Mouse (Mus musculus): ENCODE measurements at regions not wholly inside any gene's neighbourhood (a gene's known extent, or its start where the extent isn't known, plus 50 kb on each side); places are given as distances from the start of the nearest gene placed in this dataset.

GRCm38 (mm10) chr1:164712514-164712913, 83.9 kb upstream of the Dpt start:
- Histone ChIP-seq H3K9ac (replicated peaks; ENCODE audit: low read depth, low read length) (no peak overlapping the region), H3K9me3 (ENCODE audit: control insufficient read depth, low read depth, low read length) (no peaks in the 10 kb centered on the region), H3K4me1 (ENCODE audit: control insufficient read depth, insufficient read depth, low read length) (no peaks in the 10 kb centered on the region), H3K27ac (ENCODE audit: low read length) (peak overlapping the region; percentile 27; the same call in 1 of the 2 replicates), H3K4me3 (ENCODE audit: low read depth, low read length) (no peak overlapping the region), H3K36me3 (ENCODE audit: control insufficient read depth, insufficient read depth, low read length) (no peaks in the 10 kb centered on the region), H3K27me3 (ENCODE audit: control insufficient read depth, insufficient read depth, low read length) (no peaks in the 10 kb centered on the region), H3K4me2 (replicated peaks; ENCODE audit: low read depth, low read length) (no peak overlapping the region)
- no peak for ATAC-seq (ENCODE audit: insufficient number of reproducible peaks, insufficient read depth, low FRiP score, low read depth)
- 81% methylated on average over 3 of the region's 3 CpGs for WGBS

- Histone ChIP-seq H3K27ac (ENCODE audit: low read length) (peak overlapping the region; percentile 58; the same call in 1 of the 2 replicates), H3K27me3 (ENCODE audit: control insufficient read depth, insufficient read depth, low read length) (no peaks in the 10 kb centered on the region), H3K4me1 (ENCODE audit: control insufficient read depth, insufficient read depth, low read length) (no peaks in the 10 kb centered on the region), H3K4me3 (ENCODE audit: low read depth, low read length) (no peak overlapping the region), H3K4me2 (replicated peaks; ENCODE audit: low read depth, low read length) (no peak overlapping the region), H3K36me3 (ENCODE audit: control insufficient read depth, insufficient read depth, low read length) (no peaks in the 10 kb centered on the region), H3K9ac (replicated peaks; ENCODE audit: low read depth, low read length) (no peak overlapping the region), H3K9me3 (ENCODE audit: control insufficient read depth, low read depth, low read length) (no peaks in the 10 kb centered on the region)
- WGBS = 71% methylated on average over 11 of the region's 11 CpGs
- no peak; the same call in 1 of the 2 replicates for ATAC-seq (ENCODE audit: insufficient number of reproducible peaks, insufficient read depth, low FRiP score, low read depth)
Measured at GRCm38 (mm10) chr1:164704397-164705091, 91.9 kb upstream of the Dpt start.

GRCm38 (mm10) chr1:164703560-164704131, 92.8 kb upstream of the Dpt start:
- 47% methylated on average over 4 of the region's 4 CpGs for WGBS
- Histone ChIP-seq H3K27me3 (ENCODE audit: control insufficient read depth, insufficient read depth, low read length) (no peaks in the 10 kb centered on the region), H3K4me1 (ENCODE audit: control insufficient read depth, insufficient read depth, low read length) (no peaks in the 10 kb centered on the region), H3K27ac (ENCODE audit: low read length) (0 out of 2 replicates have a peak overlapping the region, but pooled peaks have one; percentile 30), H3K4me2 (replicated peaks; ENCODE audit: low read depth, low read length) (no peak overlapping the region), H3K36me3 (ENCODE audit: control insufficient read depth, insufficient read depth, low read length) (no peaks in the 10 kb centered on the region), H3K9me3 (ENCODE audit: control insufficient read depth, low read depth, low read length) (no peaks in the 10 kb centered on the region), H3K9ac (replicated peaks; ENCODE audit: low read depth, low read length) (no peak overlapping the region), H3K4me3 (ENCODE audit: low read depth, low read length) (no peak overlapping the region)
- peak; percentile 69; the same call in 1 of the 2 replicates for ATAC-seq (ENCODE audit: insufficient number of reproducible peaks, insufficient read depth, low FRiP score, low read depth)

- 95% methylated on average over 1 of the region's 1 CpGs for WGBS
- H3K36me3 ChIP-seq (ENCODE audit: control insufficient read depth, insufficient read depth, low read length) = no peaks in the 10 kb centered on the region
- no peak for ATAC-seq (ENCODE audit: insufficient number of reproducible peaks, insufficient read depth, low FRiP score, low read depth)
- H3K9me3 ChIP-seq (ENCODE audit: control insufficient read depth, low read depth, low read length) = no peaks in the 10 kb centered on the region
- no peak overlapping the region for H3K4me2 ChIP-seq (replicated peaks; ENCODE audit: low read depth, low read length)
- H3K27me3 ChIP-seq (ENCODE audit: control insufficient read depth, insufficient read depth, low read length) = no peaks in the 10 kb centered on the region
- no peak overlapping the region for H3K4me3 ChIP-seq (ENCODE audit: low read depth, low read length)
- H3K9ac ChIP-seq (replicated peaks; ENCODE audit: low read depth, low read length) = no peak overlapping the region
- no peak overlapping the region for H3K27ac ChIP-seq (ENCODE audit: low read length)
- H3K4me1 ChIP-seq (ENCODE audit: control insufficient read depth, insufficient read depth, low read length) = no peaks in the 10 kb centered on the region
Measured at GRCm38 (mm10) chr1:164690055-164690454, 106.4 kb upstream of the Dpt start.

GRCm38 (mm10) chr1:164689311-164689710, 107.1 kb upstream of the Dpt start:
- Histone ChIP-seq H3K9me3 (ENCODE audit: control insufficient read depth, low read depth, low read length) (no peaks in the 10 kb centered on the region), H3K4me2 (replicated peaks; ENCODE audit: low read depth, low read length) (no peak overlapping the region), H3K4me3 (ENCODE audit: low read depth, low read length) (no peak overlapping the region), H3K9ac (replicated peaks; ENCODE audit: low read depth, low read length) (no peak overlapping the region), H3K36me3 (ENCODE audit: control insufficient read depth, insufficient read depth, low read length) (no peaks in the 10 kb centered on the region), H3K4me1 (ENCODE audit: control insufficient read depth, insufficient read depth, low read length) (no peaks in the 10 kb centered on the region), H3K27ac (ENCODE audit: low read length) (no peak overlapping the region), H3K27me3 (ENCODE audit: control insufficient read depth, insufficient read depth, low read length) (no peaks in the 10 kb centered on the region)
- WGBS = 85% methylated on average over 4 of the region's 4 CpGs
- ATAC-seq (ENCODE audit: insufficient number of reproducible peaks, insufficient read depth, low FRiP score, low read depth) = no peak

DNA sequence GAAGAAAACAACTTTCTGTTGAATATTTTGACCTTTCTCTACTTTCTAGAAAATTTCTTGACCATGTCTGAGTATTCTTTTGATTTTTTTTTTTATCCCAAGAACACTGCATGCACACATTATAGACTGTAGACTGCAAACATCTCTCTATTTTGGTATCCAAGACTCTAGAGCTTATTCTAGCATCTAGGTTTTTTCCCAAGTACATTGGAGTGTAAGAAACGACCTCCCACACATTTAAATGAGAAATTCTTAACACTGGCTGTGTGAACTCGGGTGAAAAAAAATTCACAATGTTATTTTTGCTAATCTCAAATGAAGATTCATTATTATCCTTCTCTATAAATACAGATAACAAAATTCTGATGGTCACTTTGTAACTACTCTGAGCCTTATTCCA, 112.0 kb upstream of the Dpt start:
- Histone ChIP-seq H3K27ac (ENCODE audit: low read length) (no peak overlapping the region), H3K9ac (replicated peaks; ENCODE audit: low read depth, low read length) (no peak overlapping the region), H3K27me3 (ENCODE audit: control insufficient read depth, insufficient read depth, low read length) (no peaks in the 10 kb centered on the region), H3K4me3 (ENCODE audit: low read depth, low read length) (no peak overlapping the region), H3K4me2 (replicated peaks; ENCODE audit: low read depth, low read length) (no peak overlapping the region), H3K36me3 (ENCODE audit: control insufficient read depth, insufficient read depth, low read length) (no peaks in the 10 kb centered on the region), H3K4me1 (ENCODE audit: control insufficient read depth, insufficient read depth, low read length) (no peaks in the 10 kb centered on the region), H3K9me3 (ENCODE audit: control insufficient read depth, low read depth, low read length) (no peaks in the 10 kb centered on the region)
- no peak for ATAC-seq (ENCODE audit: insufficient number of reproducible peaks, insufficient read depth, low FRiP score, low read depth)
- WGBS = 64% methylated on average over 2 of the region's 2 CpGs

DNA sequence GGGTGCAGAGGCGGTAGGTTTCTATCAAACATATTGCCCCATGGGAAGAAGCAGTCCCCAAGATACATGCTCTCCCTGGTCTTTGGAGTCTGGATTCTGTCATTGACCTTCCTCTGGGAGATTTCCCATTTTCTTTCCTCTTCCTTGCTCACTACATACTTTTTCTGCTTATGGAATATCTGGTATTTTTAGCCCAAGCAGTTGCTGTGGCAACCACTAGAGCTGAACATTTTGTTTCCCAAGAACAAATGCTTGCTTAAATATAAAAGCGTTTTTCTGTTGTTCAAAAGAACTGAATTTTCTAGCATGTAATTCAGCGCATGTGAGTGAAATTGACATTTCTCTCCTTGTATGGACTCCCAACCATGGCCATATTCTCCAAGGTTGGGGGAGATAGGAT, 112.7 kb upstream of the Dpt start:
- no peak for ATAC-seq (ENCODE audit: insufficient number of reproducible peaks, insufficient read depth, low FRiP score, low read depth)
- 88% methylated on average over 3 of the region's 3 CpGs for WGBS

GRCm38 (mm10) chr1:164682867-164683599, 113.4 kb upstream of the Dpt start:
- WGBS = 73% methylated on average over 5 of the region's 5 CpGs
- H3K4me3 ChIP-seq (ENCODE audit: low read depth, low read length) = no peak overlapping the region
- no peak overlapping the region for H3K4me2 ChIP-seq (replicated peaks; ENCODE audit: low read depth, low read length)
- H3K9me3 ChIP-seq (ENCODE audit: control insufficient read depth, low read depth, low read length) = no peaks in the 10 kb centered on the region
- no peaks in the 10 kb centered on the region for H3K27me3 ChIP-seq (ENCODE audit: control insufficient read depth, insufficient read depth, low read length)
- H3K36me3 ChIP-seq (ENCODE audit: control insufficient read depth, insufficient read depth, low read length) = no peaks in the 10 kb centered on the region
- no peak overlapping the region for H3K27ac ChIP-seq (ENCODE audit: low read length)
- no peaks in the 10 kb centered on the region for H3K4me1 ChIP-seq (ENCODE audit: control insufficient read depth, insufficient read depth, low read length)
- no peak for ATAC-seq (ENCODE audit: insufficient number of reproducible peaks, insufficient read depth, low FRiP score, low read depth)
- H3K9ac ChIP-seq (replicated peaks; ENCODE audit: low read depth, low read length) = no peak overlapping the region

More for the DNA sequence above, 112.7 kb upstream of the Dpt start:
- Histone ChIP-seq H3K4me2 (replicated peaks; ENCODE audit: low read depth, low read length) (no peak overlapping the region), H3K4me1 (ENCODE audit: control insufficient read depth, insufficient read depth, low read length) (no peaks in the 10 kb centered on the region), H3K27ac (ENCODE audit: low read length) (no peak overlapping the region), H3K9me3 (ENCODE audit: control insufficient read depth, low read depth, low read length) (no peaks in the 10 kb centered on the region), H3K27me3 (ENCODE audit: control insufficient read depth, insufficient read depth, low read length) (no peaks in the 10 kb centered on the region), H3K36me3 (ENCODE audit: control insufficient read depth, insufficient read depth, low read length) (no peaks in the 10 kb centered on the region), H3K4me3 (ENCODE audit: low read depth, low read length) (no peak overlapping the region), H3K9ac (replicated peaks; ENCODE audit: low read depth, low read length) (no peak overlapping the region)

All from stomach, embryonic 14.5 days (tissue).